Mouse (Mus musculus) forelimb bud, embryonic 11.5 days (tissue): ENCODE results near the gene St7.
A peak's percentile ranks its signal among the peaks of the same experiment; 100 is the strongest.

Experiments used
- DNase-seq: peaks from one replicate; pipeline ENCODE4 v3.0.0-alpha.2; 2012; ENCODE audit warnings: low read depth, low spot score

The St7 gene

DNA sequence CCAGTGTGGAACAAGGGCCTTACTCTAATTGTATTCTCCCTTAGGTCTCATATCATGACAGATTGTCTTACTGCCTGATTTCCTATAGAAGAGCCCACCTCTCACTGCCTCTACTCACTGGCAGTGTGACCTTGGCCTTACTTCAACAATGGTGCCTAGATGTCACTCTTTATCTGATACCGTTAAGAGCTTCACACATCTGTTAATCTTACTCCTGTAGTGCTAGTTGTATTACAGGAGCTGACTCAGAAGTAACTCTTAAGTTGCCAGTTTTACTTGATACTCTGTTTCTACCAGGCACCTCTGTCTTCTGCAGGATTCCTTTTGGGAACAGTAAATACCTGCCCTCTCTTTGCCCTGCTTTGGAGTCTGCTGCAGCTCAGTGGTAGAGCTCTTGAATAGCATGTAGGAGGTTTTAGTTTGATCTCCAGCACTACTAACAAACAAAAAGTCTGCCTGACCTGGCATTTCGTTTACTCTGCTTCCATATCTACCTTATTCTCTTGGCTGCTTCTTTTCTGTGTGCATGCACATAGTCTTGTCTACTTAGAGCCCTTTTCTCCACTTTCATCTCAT is 121.4 kb downstream of the St7 start:
- no peak for DNase-seq

GRCm38 (mm10) chr6:17816865-17817435 is 124.2 kb downstream of the St7 start:
- peak; percentile 63 for DNase-seq

GRCm38 (mm10) chr6:17823614-17824013 is 130.9 kb downstream of the St7 start:
- DNase-seq: no peak

DNA sequence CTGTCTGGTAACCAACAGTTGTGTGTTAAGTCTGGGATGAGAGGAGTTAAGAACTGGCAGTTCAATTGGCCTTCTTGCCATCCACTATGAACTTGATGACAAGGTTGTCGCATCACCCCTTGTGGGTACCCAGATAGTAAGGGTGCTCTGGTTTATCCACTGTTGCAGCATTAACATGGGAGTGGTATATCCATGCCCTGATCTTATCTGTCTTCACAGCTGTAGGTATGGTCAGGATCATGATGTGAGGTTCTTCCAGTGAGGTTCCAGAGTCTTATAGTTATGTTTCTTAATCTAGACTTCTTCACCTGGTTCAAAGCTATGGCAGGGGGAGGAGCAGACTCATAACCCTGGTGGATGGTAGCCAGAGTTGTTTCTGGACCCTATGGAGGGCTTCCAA is 132.0 kb downstream of the St7 start:
- no peak for DNase-seq

- no peak for DNase-seq
Measured at GRCm38 (mm10) chr6:17828382-17828781, 135.6 kb downstream of the St7 start.

DNA sequence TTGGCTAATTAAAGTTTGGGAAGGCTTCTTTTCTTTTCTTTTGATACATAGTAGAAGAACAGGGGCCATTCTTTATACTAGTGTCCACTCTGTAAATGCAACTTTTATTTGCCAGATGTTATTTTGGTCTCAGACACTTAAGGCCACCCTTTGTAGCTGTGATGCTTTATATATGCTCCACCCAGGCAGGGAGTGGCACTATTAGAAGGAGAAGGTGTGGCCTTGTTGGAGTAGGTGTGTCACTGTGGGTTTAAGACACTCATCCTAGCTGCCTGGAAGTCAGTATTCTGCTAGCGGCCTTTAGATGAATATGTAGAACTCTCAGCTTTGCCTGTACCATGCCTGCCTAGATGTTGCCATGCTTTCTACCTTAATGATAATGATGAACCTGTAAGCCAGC is 137.2 kb downstream of the St7 start:
- no peak for DNase-seq

GRCm38 (mm10) chr6:17834493-17834892 is 141.8 kb downstream of the St7 start:
- peak; percentile 47 for DNase-seq

DNA sequence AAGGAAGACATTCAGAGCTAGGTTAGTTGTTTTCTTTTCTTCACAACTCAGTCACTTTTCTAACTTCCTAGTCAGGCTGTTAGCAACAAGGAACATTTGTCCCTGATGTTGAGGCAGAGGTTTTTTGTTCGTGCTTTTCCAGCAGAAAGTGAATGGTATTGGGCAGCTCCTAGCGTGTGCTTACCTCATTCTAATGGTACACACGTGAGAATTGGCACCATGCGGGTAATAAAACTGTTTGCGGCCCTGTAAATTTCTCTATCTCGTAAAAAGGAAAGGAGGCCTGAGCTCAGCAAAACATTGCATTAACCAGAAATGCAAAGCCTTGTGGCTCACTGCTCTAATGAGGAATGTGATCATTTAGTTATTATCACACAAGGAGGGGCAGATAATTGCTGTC is 143.0 kb downstream of the St7 start:
- peak; percentile 31 for DNase-seq

- DNase-seq: no peak
Measured at GRCm38 (mm10) chr6:17837676-17838075, 144.9 kb downstream of the St7 start.

GRCm38 (mm10) chr6:17840431-17840830 is 147.7 kb downstream of the St7 start:
- no peak for DNase-seq

- peak; percentile 43 for DNase-seq
Measured at GRCm38 (mm10) chr6:17842759-17843158, 150.0 kb downstream of the St7 start.

DNA sequence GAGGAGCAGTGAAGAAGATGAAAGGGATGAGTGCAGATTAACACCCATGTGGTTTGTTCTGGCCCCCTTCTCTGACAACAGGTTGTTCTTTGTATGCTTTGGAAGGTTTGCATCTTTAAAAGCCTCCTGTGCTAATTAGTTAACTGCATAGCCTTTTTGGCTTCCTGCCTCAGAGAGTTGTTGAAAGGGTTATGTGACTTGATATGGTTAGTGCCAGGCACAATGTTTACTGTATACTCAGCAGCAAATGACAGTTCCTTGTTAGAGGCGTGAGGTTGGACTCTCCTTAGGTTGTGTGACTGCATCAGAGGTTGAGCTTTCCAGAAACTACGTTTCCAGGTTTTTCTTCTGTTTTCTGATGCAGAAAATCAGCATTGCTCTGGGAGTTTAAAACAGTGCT is 158.6 kb downstream of the St7 start:
- DNase-seq: no peak

- peak; percentile 25 for DNase-seq
Measured at GRCm38 (mm10) chr6:17853587-17854274, 161.0 kb downstream of the St7 start.

DNA sequence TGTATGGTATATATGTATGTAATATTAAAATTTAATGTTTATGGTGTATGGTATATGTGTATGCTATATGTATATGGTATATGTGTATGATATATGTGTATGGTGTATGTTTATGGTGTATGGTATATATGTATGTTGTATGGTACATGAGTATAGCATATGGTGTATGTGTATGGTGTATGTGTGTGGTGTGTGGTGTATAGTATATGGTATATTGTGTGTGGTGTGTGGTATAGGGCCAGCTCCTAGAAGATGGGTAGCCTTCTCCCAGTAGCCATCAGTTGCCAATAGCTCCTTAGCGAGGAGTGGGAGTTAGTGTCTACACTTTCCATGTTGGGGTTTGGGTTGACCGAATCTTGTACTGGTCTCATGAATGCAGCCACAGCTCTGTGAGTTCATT is 162.9 kb downstream of the St7 start:
- no peak for DNase-seq

- DNase-seq: no peak
Measured at GRCm38 (mm10) chr6:17859564-17859963, 166.8 kb downstream of the St7 start.

GRCm38 (mm10) chr6:17860463-17860862 is 167.7 kb downstream of the St7 start:
- DNase-seq: no peak

DNA sequence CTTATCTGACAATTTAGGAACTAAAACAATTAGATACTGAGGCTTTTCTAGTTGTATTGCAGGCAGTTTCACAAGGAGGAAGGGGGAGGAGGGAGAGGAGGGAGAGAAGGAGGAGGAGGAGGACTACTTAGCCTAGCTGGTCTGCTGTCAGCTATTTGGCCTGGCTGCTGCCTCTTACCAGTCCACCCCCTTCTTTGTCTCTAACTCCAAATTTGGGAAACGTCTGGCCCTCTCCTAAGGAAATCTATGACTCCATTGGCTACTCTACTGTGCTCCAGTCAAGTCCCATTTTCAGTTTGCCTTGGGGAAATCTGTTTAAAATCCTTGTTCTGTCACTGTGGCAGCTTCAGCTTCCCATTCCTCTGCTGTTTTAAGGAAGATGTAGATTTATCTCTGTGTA is 175.1 kb downstream of the St7 start:
- DNase-seq: no peak

- no peak for DNase-seq
Measured at GRCm38 (mm10) chr6:17871831-17872372, 179.2 kb downstream of the St7 start.

GRCm38 (mm10) chr6:17875606-17876005 is 182.9 kb downstream of the St7 start:
- no peak for DNase-seq

- peak; percentile 40 for DNase-seq
Measured at GRCm38 (mm10) chr6:17876023-17876613, 183.4 kb downstream of the St7 start.

- peak; percentile 63 for DNase-seq
Measured at GRCm38 (mm10) chr6:17876670-17877179, 184.0 kb downstream of the St7 start.

GRCm38 (mm10) chr6:17882943-17883342 is 190.2 kb downstream of the St7 start:
- no peak for DNase-seq
